Mouse (Mus musculus) lung, embryonic 14.5 days (tissue): ENCODE data around the gene Kcnma1. TPM values are rescaled to one million over a fixed set of nuclear protein-coding genes. Genes with fewer than 3 reads are reported as not detected.
A peak's percentile ranks its signal among the peaks of the same experiment; 100 is the strongest.

Experiments used
- ATAC-seq: fragments of 200-750 bp; cut with Nextera tagmentation; 2 replicates; pipeline ENCODE4 v1.8.0; 2017; ENCODE audit warnings: mild to moderate bottlenecking, moderate TSS enrichment, moderate library complexity; ENCODE audit not compliant: insufficient read depth
- DNase-seq: peaks from one replicate; pipeline ENCODE4 v3.0.0-alpha.2; 2015
- H3K27ac ChIP-seq: fragments of 300-500 bp; sonication (generic); 2 replicates; pipeline ENCODE4 v1.5.1; 2014; ENCODE audit warnings: low read depth, mild to moderate bottlenecking, moderate library complexity
- H3K27me3 ChIP-seq: fragments of 300-500 bp; sonication (generic); 2 replicates; pipeline ENCODE4 v1.6.1; 2014; ENCODE audit warnings: low read length, control low read depth; ENCODE audit not compliant: insufficient read depth
- H3K36me3 ChIP-seq: fragments of 300-500 bp; sonication (generic); 2 replicates; pipeline ENCODE4 v1.6.1; 2014; ENCODE audit warnings: control low read depth; ENCODE audit not compliant: insufficient read depth
- H3K4me1 ChIP-seq: fragments of 300-500 bp; sonication (generic); 2 replicates; pipeline ENCODE4 v1.6.1; 2014; ENCODE audit warnings: antibody characterized with exemption, control low read depth; ENCODE audit not compliant: insufficient read depth
- H3K4me2 ChIP-seq: fragments of 300-500 bp; sonication (generic); 2 replicates; pipeline ENCODE4 v1.6.1; 2014; ENCODE audit warnings: mild to moderate bottlenecking
- H3K4me3 ChIP-seq: fragments of 300-500 bp; sonication (generic); 2 replicates; pipeline ENCODE4 v1.5.1; 2014; ENCODE audit warnings: low read depth, low read length
- H3K9ac ChIP-seq: fragments of 300-500 bp; sonication (generic); 2 replicates; pipeline ENCODE4 v1.6.1; 2014
- H3K9me3 ChIP-seq: fragments of 300-500 bp; sonication (generic); 2 replicates; pipeline ENCODE4 v1.6.1; 2016; ENCODE audit warnings: low read depth, low read length, control low read depth
- CTCF ChIP-seq: IDR thresholded peaks from 2 replicates; pipeline ENCODE4 v1.5.1; 2016; ENCODE audit warnings: antibody characterized with exemption, low read depth
- WGBS: fragments of 180-500 bp; shearing (Covaris S2); extraction: QIAGEN DNeasy Blood & Tissue Kit; methylation state at CpG from one replicate; pipeline ENCODE4 v1.1.7; 2014; 5-methylcytosine and 5-hydroxymethylcytosine counted together
- polyA plus RNA-seq: library from polyadenylated mRNA; unstranded; fragments of >200 nt; fragmentation: Nextera tagmentation; extraction: Ambion mirVana; gene quantifications from 2 replicates; pipeline ENCODE4 v1.2.1, GENCODE M21; 2014

Gene Kcnma1
- polyA plus RNA-seq, 1 experiment from 2014 or later = 1.5 TPM

DNA sequence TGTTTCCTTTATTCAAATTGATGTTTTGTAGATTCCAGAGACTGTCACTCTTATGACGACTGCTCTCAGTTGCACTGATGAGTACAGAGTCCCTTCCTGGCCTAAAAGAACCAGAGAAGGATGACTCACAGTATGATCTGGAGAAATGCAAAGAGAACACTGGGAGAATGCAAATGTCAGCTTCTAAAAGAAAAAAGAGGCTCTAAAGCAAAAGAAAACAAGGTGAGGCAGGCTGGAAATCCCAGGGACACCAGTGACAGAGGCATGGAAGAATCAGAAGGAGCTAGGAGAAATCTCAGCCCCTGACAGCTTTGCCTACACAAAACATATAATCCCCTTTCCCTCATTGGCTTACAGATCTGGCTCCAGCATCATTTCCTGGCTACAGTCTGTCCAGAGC lies 255.9 kb downstream of the Kcnma1 start:
- no peak overlapping the region for H3K9ac ChIP-seq
- no peak overlapping the region for H3K4me2 ChIP-seq
- no peaks in the 10 kb centered on the region for H3K36me3 ChIP-seq
- WGBS = 59% methylated on average over 1 of the region's 1 CpGs
- no peaks in the 10 kb centered on the region for H3K4me1 ChIP-seq
- H3K9me3 ChIP-seq = no peaks in the 10 kb centered on the region
- H3K27me3 ChIP-seq = no peaks in the 10 kb centered on the region
- no peak for TF ChIP-seq CTCF
- no peak overlapping the region for H3K4me3 ChIP-seq
- ATAC-seq (no peak), DNase-seq (no peak)
- no peak overlapping the region for H3K27ac ChIP-seq

DNA sequence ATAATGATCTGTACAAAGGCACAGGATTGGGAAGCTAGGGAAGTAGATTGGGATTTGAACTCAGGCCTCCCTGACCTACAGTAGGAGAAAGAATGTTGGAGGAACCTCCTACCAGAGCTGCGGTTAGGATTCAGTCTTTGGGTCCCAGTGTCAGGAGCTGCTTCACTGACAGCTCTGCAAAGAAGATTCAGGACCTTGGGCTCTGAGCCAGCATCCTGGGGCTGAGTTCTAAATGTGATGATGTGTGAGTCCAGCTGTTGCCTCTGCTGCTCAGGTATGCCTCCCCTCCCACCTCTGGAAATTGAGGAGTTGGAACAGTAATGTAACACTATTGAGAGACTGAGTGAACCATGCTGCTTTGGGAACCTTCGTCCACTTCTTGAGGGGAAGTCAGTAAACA lies 266.3 kb downstream of the Kcnma1 start:
- H3K27ac ChIP-seq = no peak overlapping the region
- no peaks in the 10 kb centered on the region for H3K9me3 ChIP-seq
- no peak for DNase-seq
- no peak for ATAC-seq
- no peaks in the 10 kb centered on the region for H3K4me1 ChIP-seq
- H3K4me3 ChIP-seq = no peak overlapping the region
- H3K4me2 ChIP-seq = no peak overlapping the region
- H3K27me3 ChIP-seq = no peaks in the 10 kb centered on the region
- no peak for TF ChIP-seq CTCF
- 50% methylated on average over 2 of the region's 2 CpGs for WGBS
- no peaks in the 10 kb centered on the region for H3K36me3 ChIP-seq
- H3K9ac ChIP-seq = no peak overlapping the region

DNA sequence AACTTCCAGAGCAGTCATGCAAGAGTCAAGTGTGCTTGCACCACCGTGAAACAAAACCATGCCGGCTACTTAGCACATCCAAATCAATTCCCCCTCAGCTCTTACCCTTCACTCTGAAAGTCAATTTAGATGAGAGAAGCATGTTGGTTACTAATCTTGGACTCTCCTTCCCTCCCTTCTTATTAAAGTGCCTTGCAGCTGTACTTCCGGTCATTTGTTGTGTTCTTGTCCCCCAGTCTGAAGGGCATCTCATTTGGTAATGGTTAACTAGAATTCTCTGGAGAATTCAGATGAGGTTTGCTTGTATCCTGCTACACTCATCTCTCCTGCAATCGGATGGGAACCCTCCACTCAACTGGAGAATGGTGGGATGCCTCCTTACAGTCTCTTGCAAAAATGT lies 267.3 kb downstream of the Kcnma1 start:
- Histone ChIP-seq H3K27ac (no peak overlapping the region), H3K27me3 (no peaks in the 10 kb centered on the region), H3K9me3 (no peaks in the 10 kb centered on the region), H3K9ac (no peak overlapping the region), H3K4me1 (no peaks in the 10 kb centered on the region), H3K4me2 (no peak overlapping the region), H3K36me3 (no peaks in the 10 kb centered on the region), H3K4me3 (no peak overlapping the region)
- TF ChIP-seq CTCF = no peak
- WGBS = 81% methylated on average over 4 of the region's 4 CpGs
- DNase-seq = no peak
- ATAC-seq = no peak

DNA sequence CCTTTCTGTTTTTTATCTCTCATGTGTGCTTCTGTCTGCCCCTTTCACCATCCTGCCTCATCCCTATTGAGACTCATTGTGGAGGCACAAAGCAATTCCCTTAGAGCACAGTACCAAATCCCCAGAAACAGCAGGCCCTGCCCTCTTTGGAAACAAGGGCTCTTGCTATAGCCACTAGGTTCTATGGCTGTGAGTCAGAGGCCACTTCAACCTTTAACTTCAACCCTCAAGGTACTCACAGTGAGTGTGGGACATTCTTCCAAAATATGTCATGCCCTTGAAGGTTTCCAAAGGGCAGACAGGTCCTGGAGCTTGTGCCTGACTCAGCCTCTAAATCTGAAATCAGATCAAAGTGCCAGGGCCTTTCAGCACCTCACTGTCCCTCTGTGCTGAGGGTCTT lies 272.8 kb downstream of the Kcnma1 start:
- no peak overlapping the region for H3K4me3 ChIP-seq
- no peaks in the 10 kb centered on the region for H3K9me3 ChIP-seq
- H3K4me2 ChIP-seq = no peak overlapping the region
- no peak overlapping the region for H3K9ac ChIP-seq
- no peak for TF ChIP-seq CTCF
- H3K36me3 ChIP-seq = no peaks in the 10 kb centered on the region
- no peaks in the 10 kb centered on the region for H3K4me1 ChIP-seq
- H3K27ac ChIP-seq = no peak overlapping the region
- DNase-seq = no peak
- H3K27me3 ChIP-seq = no peaks in the 10 kb centered on the region
- ATAC-seq = no peak

DNA sequence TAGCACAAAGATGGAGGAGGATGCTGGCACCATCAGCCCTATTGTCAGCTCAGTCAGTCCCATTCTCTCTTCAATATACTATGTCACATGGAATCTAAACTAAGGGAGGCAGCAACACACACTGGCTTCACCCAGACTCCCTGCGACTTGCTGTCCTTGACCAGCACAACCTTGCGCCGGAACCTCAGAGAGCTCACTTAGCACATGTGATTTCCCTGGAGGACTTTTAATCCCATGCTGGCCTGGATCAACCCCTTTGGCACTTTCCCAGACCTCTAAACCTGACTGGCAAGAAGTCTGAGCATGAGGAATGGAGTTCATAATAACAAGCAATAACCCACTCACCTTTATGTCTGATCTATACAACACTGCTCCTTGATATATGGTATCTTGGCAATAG lies 280.1 kb downstream of the Kcnma1 start:
- H3K36me3 ChIP-seq = no peaks in the 10 kb centered on the region
- no peaks in the 10 kb centered on the region for H3K4me1 ChIP-seq
- DNase-seq (no peak), ATAC-seq (no peak)
- no peak overlapping the region for H3K9ac ChIP-seq
- no peak overlapping the region for H3K27ac ChIP-seq
- 91% methylated on average over 3 of the region's 3 CpGs for WGBS
- no peak overlapping the region for H3K4me2 ChIP-seq
- TF ChIP-seq CTCF = no peak
- no peaks in the 10 kb centered on the region for H3K9me3 ChIP-seq
- no peak overlapping the region for H3K4me3 ChIP-seq
- H3K27me3 ChIP-seq = no peaks in the 10 kb centered on the region

DNA sequence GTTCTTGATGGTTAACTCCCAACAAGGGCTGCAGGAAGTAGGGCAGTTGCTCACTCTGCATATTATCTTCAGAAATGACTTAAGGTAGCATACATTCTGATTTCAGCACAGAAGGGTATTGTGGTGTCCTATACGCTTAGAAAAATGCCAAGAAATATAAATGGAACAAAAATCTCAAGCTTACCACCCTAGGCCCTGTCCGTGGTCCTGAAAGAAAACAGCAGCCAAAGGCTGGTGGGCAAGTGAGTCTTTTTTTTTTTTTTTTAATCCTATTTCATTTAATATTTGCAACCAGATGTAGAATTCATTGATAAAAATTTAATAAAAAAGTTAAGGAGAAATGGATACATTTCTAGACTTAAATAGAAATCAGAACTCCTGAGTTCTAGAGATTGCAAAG lies 284.9 kb downstream of the Kcnma1 start:
- no peak for ATAC-seq
- H3K4me3 ChIP-seq = no peak overlapping the region
- H3K4me1 ChIP-seq = no peaks in the 10 kb centered on the region
- DNase-seq = peak; percentile 83
- H3K27ac ChIP-seq = no peak overlapping the region
- TF ChIP-seq CTCF = no peak
- H3K36me3 ChIP-seq = no peaks in the 10 kb centered on the region
- H3K9me3 ChIP-seq = no peaks in the 10 kb centered on the region
- no peak overlapping the region for H3K9ac ChIP-seq
- H3K4me2 ChIP-seq = no peak overlapping the region
- WGBS = 26% methylated on average over 2 of the region's 2 CpGs
- no peaks in the 10 kb centered on the region for H3K27me3 ChIP-seq

DNA sequence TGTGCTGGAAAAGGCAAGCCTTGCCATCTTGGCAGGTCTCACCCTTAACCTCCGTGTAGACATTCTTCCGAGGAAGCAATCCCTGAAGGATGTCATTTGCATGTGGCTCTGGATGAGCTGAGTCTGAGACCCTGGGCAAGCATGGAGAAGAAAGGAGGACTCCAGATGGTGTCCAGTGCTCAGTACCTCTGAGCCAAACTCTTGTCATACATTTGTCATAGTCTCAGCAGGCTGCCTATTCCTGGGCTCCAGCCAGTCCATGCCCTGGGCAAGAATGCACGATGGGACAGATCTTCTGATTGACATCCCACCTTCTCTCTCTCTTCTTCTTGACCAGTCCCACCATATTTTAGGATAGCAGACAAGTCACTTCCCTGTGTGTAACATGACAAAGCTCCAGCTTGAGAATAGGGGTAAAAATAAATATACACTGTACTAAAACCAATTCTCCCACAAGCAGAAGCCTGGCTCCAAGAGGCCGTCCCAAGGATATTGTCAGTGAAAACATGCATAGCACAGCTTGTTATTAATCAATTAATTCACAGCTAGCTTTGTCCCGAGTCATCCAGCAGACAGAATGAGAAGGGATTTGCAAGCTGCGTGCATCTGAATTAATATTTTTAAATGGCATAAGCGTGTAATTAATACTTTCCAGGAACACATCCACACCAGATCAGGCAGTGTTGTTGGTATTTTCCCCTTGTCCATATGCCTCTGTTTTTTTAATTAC lies 290.4 kb downstream of the Kcnma1 start:
- no peak for DNase-seq
- no peak overlapping the region for H3K4me3 ChIP-seq
- no peak overlapping the region for H3K27ac ChIP-seq
- ATAC-seq = no peak
- whole genome bisulfite sequencing = 63% methylated on average over 7 of the region's 7 CpGs
- no peaks in the 10 kb centered on the region for H3K9me3 ChIP-seq
- H3K36me3 ChIP-seq = no peaks in the 10 kb centered on the region
- no peaks in the 10 kb centered on the region for H3K27me3 ChIP-seq
- no peaks in the 10 kb centered on the region for H3K4me1 ChIP-seq
- TF ChIP-seq CTCF = no peak
- no peak overlapping the region for H3K4me2 ChIP-seq
- no peak overlapping the region for H3K9ac ChIP-seq

DNA sequence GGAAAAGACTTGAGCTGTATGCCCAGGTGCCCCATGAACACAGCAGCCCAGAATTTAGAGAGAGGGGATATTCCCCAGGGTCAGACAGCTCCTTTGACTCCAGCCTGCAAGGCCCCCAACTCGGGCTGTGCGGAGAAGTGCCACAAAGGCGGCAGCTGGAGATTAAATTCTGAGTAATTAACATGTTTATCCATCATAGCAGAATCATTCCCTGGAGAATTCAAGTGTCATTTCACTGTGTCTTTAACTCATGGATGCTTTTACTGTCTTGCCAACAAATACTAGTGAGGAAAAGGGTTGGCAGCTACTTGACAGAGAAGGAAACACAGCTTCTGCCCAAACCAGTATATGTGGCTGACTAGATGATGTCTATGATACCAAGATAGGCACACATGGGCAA lies 295.0 kb downstream of the Kcnma1 start:
- no peaks in the 10 kb centered on the region for H3K4me1 ChIP-seq
- no peaks in the 10 kb centered on the region for H3K9me3 ChIP-seq
- WGBS = 62% methylated on average over 3 of the region's 3 CpGs
- no peak overlapping the region for H3K27ac ChIP-seq
- ATAC-seq (no peak), DNase-seq (no peak)
- H3K4me3 ChIP-seq = no peak overlapping the region
- H3K27me3 ChIP-seq = no peaks in the 10 kb centered on the region
- TF ChIP-seq CTCF = no peak
- no peak overlapping the region for H3K4me2 ChIP-seq
- H3K9ac ChIP-seq = no peak overlapping the region
- no peaks in the 10 kb centered on the region for H3K36me3 ChIP-seq
